Mouse (Mus musculus) embryonic facial prominence, embryonic 14.5 days (tissue): ENCODE measurements around the gene Cd300ld2. TPM values are rescaled to one million over a fixed set of nuclear protein-coding genes. Genes with fewer than 3 reads are reported as not detected.
"Not testable (repeated sequence)": the region's sequence is repeated elsewhere in the genome, so short reads cannot be mapped to it uniquely, and the experiment has no call there.

Experiments used
- ATAC-seq: fragments of 200-750 bp; cut with Nextera tagmentation; 2 replicates; pipeline ENCODE4 v1.8.0; 2017; ENCODE audit warnings: low read depth, moderate number of reproducible peaks, moderate TSS enrichment
- DNase-seq: peaks from one replicate; pipeline ENCODE4 v3.0.0-alpha.2; 2015; ENCODE audit warnings: low spot score
- H3K27ac ChIP-seq: fragments of 300-500 bp; sonication (generic); replicated peaks from 2 replicates; pipeline ENCODE4 v1.5.1; 2014; ENCODE audit warnings: low read depth, mild to moderate bottlenecking, low read length, moderate library complexity
- H3K27me3 ChIP-seq: fragments of 300-500 bp; sonication (generic); replicated peaks from 2 replicates; pipeline ENCODE4 v1.6.1; 2014; ENCODE audit warnings: low read length; ENCODE audit not compliant: control insufficient read depth, insufficient read depth
- H3K36me3 ChIP-seq: fragments of 300-500 bp; sonication (generic); 2 replicates; pipeline ENCODE4 v1.6.1; 2014; ENCODE audit warnings: low read length, mixed read lengths; ENCODE audit not compliant: control insufficient read depth, insufficient read depth
- H3K4me1 ChIP-seq: fragments of 300-500 bp; sonication (generic); 2 replicates; pipeline ENCODE4 v1.6.1; 2014; ENCODE audit warnings: antibody characterized with exemption, low read length; ENCODE audit not compliant: control insufficient read depth, insufficient read depth
- H3K4me2 ChIP-seq: fragments of 300-500 bp; sonication (generic); 2 replicates; pipeline ENCODE4 v1.6.1; 2014; ENCODE audit warnings: low read depth, mild to moderate bottlenecking, low read length, moderate library complexity, mixed read lengths
- H3K4me3 ChIP-seq: fragments of 300-500 bp; sonication (generic); 2 replicates; pipeline ENCODE4 v1.5.1; 2014; ENCODE audit warnings: low read depth, mild to moderate bottlenecking, low read length
- H3K9ac ChIP-seq: fragments of 300-500 bp; sonication (generic); 2 replicates; pipeline ENCODE4 v1.6.1; 2014; ENCODE audit warnings: low read depth, mild to moderate bottlenecking, low read length, moderate library complexity, mixed read lengths
- H3K9me3 ChIP-seq: fragments of 300-500 bp; sonication (generic); 2 replicates; pipeline ENCODE4 v1.6.1; 2016; ENCODE audit warnings: low read length; ENCODE audit not compliant: control insufficient read depth
- WGBS: fragments of 180-500 bp; shearing (Covaris S2); extraction: QIAGEN DNeasy Blood & Tissue Kit; methylation state at CpG from one replicate; pipeline ENCODE4 v1.1.7; 2014; 5-methylcytosine and 5-hydroxymethylcytosine counted together
- polyA plus RNA-seq: library from polyadenylated mRNA; unstranded; fragments of >200 nt; fragmentation: Nextera tagmentation; extraction: Ambion mirVana; gene quantifications from 2 replicates; pipeline ENCODE4 v1.2.1, GENCODE M21; 2014

Gene Cd300ld2
- polyA plus RNA-seq, 1 experiment from 2014 or later: not detected

DNA sequence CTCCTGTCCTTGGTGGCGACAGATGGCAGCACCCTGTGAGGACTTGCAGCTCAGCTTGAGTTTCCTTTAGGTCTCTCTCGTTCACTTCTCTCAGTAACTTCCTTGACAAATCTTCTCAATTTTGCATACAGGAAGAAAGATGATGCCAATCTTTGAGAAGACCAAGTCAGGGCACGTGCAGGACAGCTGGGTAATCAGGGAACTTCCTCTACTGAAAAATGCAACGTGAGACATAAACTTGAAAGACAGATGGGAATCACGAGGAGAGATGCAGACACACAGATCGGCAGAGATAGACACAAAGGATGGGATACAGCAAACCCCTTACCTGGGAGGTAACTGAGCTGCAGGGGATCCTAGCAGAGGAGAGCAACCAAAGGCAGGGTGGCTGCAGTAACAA is 21.7 kb upstream of the Cd300ld2 start, which contains the start of gene Cd300ld5:
Gene Cd300ld5, minus strand, starts transcription at position 101 of the 400 bp plus-strand sequence.
- WGBS: no CpG with 5 or more reads among the region's 6 CpGs
- not testable (repeated sequence) for H3K27ac ChIP-seq, H3K9me3 ChIP-seq, H3K4me1 ChIP-seq, H3K9ac ChIP-seq, H3K36me3 ChIP-seq, H3K4me3 ChIP-seq, ATAC-seq, H3K4me2 ChIP-seq, DNase-seq, H3K27me3 ChIP-seq

- not testable (repeated sequence) for H3K4me2 ChIP-seq, H3K4me1 ChIP-seq, H3K27me3 ChIP-seq, H3K27ac ChIP-seq, DNase-seq, H3K36me3 ChIP-seq, H3K4me3 ChIP-seq, H3K9ac ChIP-seq, H3K9me3 ChIP-seq, ATAC-seq
- WGBS: no CpG with 5 or more reads among the region's 6 CpGs
These were observed 10.9 kb upstream of the Cd300ld2 start, which contains the start of gene Cd300ld4 for GRCm38 (mm10) chr11:115026912-115027311. Gene Cd300ld4, minus strand, starts transcription at chr11:115027012.

GRCm38 (mm10) chr11:115004070-115004469 is 11.9 kb downstream of the Cd300ld2 start:
- no peak for DNase-seq

DNA sequence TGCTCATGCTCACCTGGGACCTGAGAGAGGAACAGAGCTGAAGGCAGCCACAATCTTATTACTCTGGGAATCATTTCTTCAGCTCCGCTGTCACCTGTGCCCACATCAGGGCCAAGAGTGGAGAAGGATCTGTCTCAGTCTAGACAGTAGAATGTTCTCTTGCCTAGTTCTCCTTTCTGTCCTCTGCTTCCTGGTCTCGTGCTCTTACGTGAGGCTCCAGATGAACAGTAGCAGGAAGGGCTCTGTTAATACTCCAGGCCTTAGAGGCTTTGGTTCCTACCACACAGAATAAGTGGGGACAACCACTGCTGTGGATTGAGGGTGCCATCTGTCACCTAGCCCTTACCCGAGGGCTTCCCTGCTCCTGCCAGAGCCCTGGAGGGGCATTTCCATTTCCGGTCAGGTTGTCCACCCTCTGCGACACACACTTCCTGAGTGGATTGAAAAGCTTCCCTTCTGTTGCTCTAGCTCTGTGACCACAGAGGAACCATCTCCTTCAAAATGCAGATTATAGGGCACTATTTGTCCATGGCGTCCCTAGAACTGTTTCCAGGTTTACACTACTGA is 14.4 kb downstream of the Cd300ld2 start, which contains the start of gene Cd300c2:
Gene Cd300c2, minus strand, starts transcription at position 407 of the 567 bp plus-strand sequence.
- 83% methylated on average over 7 of the region's 7 CpGs for WGBS
- no peak for ATAC-seq
- Histone ChIP-seq H3K9me3 (no peaks in the 10 kb centered on the region), H3K9ac (no peak within 1 kb of the TSS), H3K36me3 (no peaks in the 10 kb centered on the region), H3K4me3 (no peak within 1 kb of the TSS), H3K4me1 (no peaks in the 10 kb centered on the region), H3K27ac (no peak within 1 kb of the TSS), H3K27me3 (no peaks in the 10 kb centered on the region), H3K4me2 (no peak within 1 kb of the TSS)
- no peak for DNase-seq

More at GRCm38 (mm10) chr11:115004070-115004469, 11.9 kb downstream of the Cd300ld2 start:
- 84% methylated on average over 5 of the region's 5 CpGs for WGBS
- Histone ChIP-seq H3K4me1 (no peaks in the 10 kb centered on the region), H3K27me3 (no peaks in the 10 kb centered on the region), H3K4me2 (no peak overlapping the region), H3K9me3 (no peaks in the 10 kb centered on the region), H3K36me3 (no peaks in the 10 kb centered on the region), H3K4me3 (no peak overlapping the region), H3K9ac (no peak overlapping the region), H3K27ac (no peak overlapping the region)
- no peak for ATAC-seq

GRCm38 (mm10) chr11:114989793-114990192 is 26.2 kb downstream of the Cd300ld2 start, which contains the start of gene Cd300ld:
Gene Cd300ld, minus strand, starts transcription at chr11:114989922.
- H3K27ac ChIP-seq: no peak within 1 kb of the TSS
- ATAC-seq (no peak), DNase-seq (no peak)
- WGBS: 78% methylated on average over 4 of the region's 4 CpGs
- no peaks in the 10 kb centered on the region for H3K27me3 ChIP-seq
- H3K9me3 ChIP-seq: no peaks in the 10 kb centered on the region
- no peak within 1 kb of the TSS for H3K4me3 ChIP-seq
- H3K9ac ChIP-seq: no peak within 1 kb of the TSS
- no peaks in the 10 kb centered on the region for H3K4me1 ChIP-seq
- no peaks in the 10 kb centered on the region for H3K36me3 ChIP-seq
- no peak within 1 kb of the TSS for H3K4me2 ChIP-seq

DNA sequence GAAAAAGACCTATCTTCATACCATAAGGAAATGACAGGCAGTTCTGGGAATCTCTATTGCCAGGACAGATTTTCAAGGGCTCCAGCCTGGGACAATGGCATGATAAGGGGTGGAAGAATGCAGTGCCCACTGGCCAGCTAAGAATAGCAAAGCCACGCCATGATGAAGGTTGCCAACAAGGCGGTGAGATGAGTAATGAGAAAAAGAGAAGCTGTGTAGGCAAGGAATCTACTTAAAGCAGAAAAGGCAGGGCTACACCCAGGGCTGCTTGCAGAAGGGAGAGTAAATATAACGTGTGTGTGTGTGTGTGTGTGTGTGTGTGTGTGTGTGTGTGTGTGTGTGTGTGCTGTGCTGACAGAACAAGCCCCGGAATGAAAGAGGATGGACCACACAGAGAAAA is 34.1 kb downstream of the Cd300ld2 start:
- Histone ChIP-seq H3K4me1 (no peaks in the 10 kb centered on the region), H3K9me3 (peaks cover 16% of the 10 kb centered on the region; the same call in 1 of the 2 replicates), H3K9ac (no peak overlapping the region), H3K27ac (no peak overlapping the region), H3K4me3 (no peak overlapping the region), H3K27me3 (no peaks in the 10 kb centered on the region), H3K36me3 (no peaks in the 10 kb centered on the region), H3K4me2 (no peak overlapping the region)
- ATAC-seq (no peak), DNase-seq (no peak)
- WGBS: 81% methylated on average over 4 of the region's 4 CpGs

- H3K4me3 ChIP-seq: no peak overlapping the region
- no peak overlapping the region for H3K27ac ChIP-seq
- H3K27me3 ChIP-seq: no peaks in the 10 kb centered on the region
- H3K4me1 ChIP-seq: no peaks in the 10 kb centered on the region
- no peak overlapping the region for H3K4me2 ChIP-seq
- no peak overlapping the region for H3K9ac ChIP-seq
- WGBS: 83% methylated on average over 10 of the region's 10 CpGs
- H3K9me3 ChIP-seq: peaks cover 20% of the 10 kb centered on the region
- no peak for DNase-seq
- no peak for ATAC-seq
- H3K36me3 ChIP-seq: no peaks in the 10 kb centered on the region
These were observed 43.3 kb downstream of the Cd300ld2 start for GRCm38 (mm10) chr11:114972726-114973125.

DNA sequence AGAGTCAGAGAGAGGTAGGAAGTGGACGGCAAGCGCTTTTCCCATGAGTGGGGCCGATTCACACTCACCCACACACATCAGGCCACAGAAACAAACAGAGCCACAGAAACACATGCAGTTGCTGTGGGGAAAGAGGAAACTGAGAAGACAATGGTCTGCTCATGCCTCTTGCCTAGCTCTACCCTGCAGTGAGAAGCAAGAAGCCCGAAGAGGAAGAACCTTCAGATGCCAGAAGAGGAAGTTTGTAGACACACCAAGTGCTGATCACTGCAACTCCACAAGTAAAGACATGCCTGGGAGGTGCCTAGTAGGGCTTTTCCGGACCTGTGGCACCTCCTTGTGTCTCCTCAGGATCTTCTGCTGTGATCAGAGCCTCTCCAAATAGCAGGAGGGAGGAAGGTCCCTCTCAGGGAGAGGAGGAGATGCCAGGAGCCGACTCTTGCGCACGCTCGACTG is 47.2 kb downstream of the Cd300ld2 start, which contains the start of gene Cd300c:
Gene Cd300c, minus strand, starts transcription at position 406 of the 456 bp plus-strand sequence.
- Histone ChIP-seq H3K9me3 (peaks cover 7% of the 10 kb centered on the region; the same call in 1 of the 2 replicates), H3K4me3 (no peak within 1 kb of the TSS), H3K36me3 (no peaks in the 10 kb centered on the region), H3K4me1 (no peaks in the 10 kb centered on the region), H3K27me3 (no peaks in the 10 kb centered on the region), H3K4me2 (no peak within 1 kb of the TSS), H3K27ac (no peak within 1 kb of the TSS), H3K9ac (no peak within 1 kb of the TSS)
- WGBS: 77% methylated on average over 9 of the region's 9 CpGs
- DNase-seq: no peak
- no peak for ATAC-seq
